Mouse (Mus musculus): ENCODE measurements at regions not wholly inside any gene's neighbourhood (a gene's known extent, or its start where the extent isn't known, plus 50 kb on each side); places are given as distances from the start of the nearest gene placed in this dataset.

DNA sequence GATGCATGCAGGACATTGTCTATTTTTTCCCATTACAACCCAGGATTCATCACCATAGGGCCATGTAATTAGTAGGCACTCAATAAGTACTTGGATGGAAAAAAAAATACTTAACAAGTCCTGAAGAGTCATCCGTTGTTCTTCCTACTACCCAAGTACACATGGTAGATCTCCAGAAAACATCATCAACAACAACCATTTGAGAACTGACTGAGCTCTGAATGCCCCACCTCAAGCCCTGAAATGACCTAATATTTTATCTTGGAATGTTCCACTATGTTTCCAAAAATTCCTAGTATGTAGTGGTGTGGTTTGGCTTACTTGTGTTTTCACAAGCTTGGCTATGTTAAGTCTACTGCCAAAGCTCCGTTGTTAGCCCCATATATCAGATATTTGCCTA lies 142.4 kb upstream of the Phactr1 start:
- no peak for TF ChIP-seq FOSL1 (IDR thresholded peaks at IDR 0.05; ENCODE audit: insufficient read depth, low read length, poor library complexity, severe bottlenecking)
- no peak for TF ChIP-seq CTCF (IDR thresholded peaks at IDR 0.05; ENCODE audit: control insufficient read depth, insufficient read depth, insufficient read length)
- no peak for TF ChIP-seq MYOD1 (IDR thresholded peaks at IDR 0.05; ENCODE audit: control insufficient read depth, insufficient read length, low read depth)
- no peak for TF ChIP-seq MYOG (IDR thresholded peaks at IDR 0.05; ENCODE audit: control insufficient read depth, extremely low read depth, insufficient read length)

Data from C2C12 (cell line).